Mouse (Mus musculus) myocyte (in vitro differentiated cells): ENCODE measurements around the gene Trim33. TPM values are rescaled to one million over a fixed set of nuclear protein-coding genes. Genes with fewer than 3 reads are reported as not detected.

Source experiments
- H3K27me3 ChIP-seq: one replicate; pipeline ENCODE4 v1.6.1; 2011; ENCODE audit not compliant: control insufficient read depth, insufficient read depth, insufficient read length
- H3K36me3 ChIP-seq: one replicate; pipeline ENCODE4 v1.6.1; 2011; ENCODE audit not compliant: control insufficient read depth, insufficient read depth
- H3K4me2 ChIP-seq: one replicate; pipeline ENCODE4 v1.6.1; 2011; ENCODE audit warnings: low read depth, control low read depth
- H3K4me3 ChIP-seq: one replicate; pipeline ENCODE4 v1.5.1; 2011; ENCODE audit warnings: mild to moderate bottlenecking, control low read depth, moderate library complexity
- H3K79me2 ChIP-seq: one replicate; pipeline ENCODE4 v1.6.1; 2011; ENCODE audit not compliant: control insufficient read depth, insufficient read depth
- H3ac ChIP-seq: one replicate; pipeline ENCODE4 v1.6.1; 2011; ENCODE audit not compliant: control insufficient read depth, insufficient read length
- CEBPB ChIP-seq: IDR thresholded peaks from 2 replicates; pipeline ENCODE4 v1.6.1; 2011; ENCODE audit warnings: mild to moderate bottlenecking, moderate library complexity; ENCODE audit not compliant: poor library complexity, insufficient read depth, severe bottlenecking
- E2F4 ChIP-seq: IDR thresholded peaks from one replicate; pipeline ENCODE4 v1.6.1; 2011; ENCODE audit warnings: mild to moderate bottlenecking, control low read depth, moderate library complexity; ENCODE audit not compliant: insufficient read depth
- MAX ChIP-seq: IDR thresholded peaks from one replicate; pipeline ENCODE4 v1.6.1; 2011; ENCODE audit warnings: low read depth, mild to moderate bottlenecking, control low read depth
- MYOD1 ChIP-seq, 3 experiments: IDR thresholded peaks; one replicate each; pipeline ENCODE4 v1.6.1; 2011; ENCODE audit warnings: control low read depth in 2 of 3, low read depth in 2 of 3, mild to moderate bottlenecking in 2 of 3, moderate library complexity in 1 of 3; ENCODE audit not compliant: insufficient read length in 2 of 3, control insufficient read depth in 1 of 3
- MYOG ChIP-seq, 3 experiments: IDR thresholded peaks; one replicate each; pipeline ENCODE4 v1.6.1; 2011; ENCODE audit warnings: control low read depth in 2 of 3, low read depth in 2 of 3, mild to moderate bottlenecking in 2 of 3; ENCODE audit not compliant: insufficient read length in 2 of 3, control insufficient read depth in 1 of 3, insufficient read depth in 1 of 3
- POLR2A ChIP-seq: IDR thresholded peaks from one replicate; pipeline ENCODE4 v1.6.1; 2011; ENCODE audit warnings: low read depth, mild to moderate bottlenecking, control low read depth, moderate library complexity; ENCODE audit not compliant: insufficient read length
- POLR2AphosphoS2 ChIP-seq: IDR thresholded peaks from one replicate; pipeline ENCODE4 v1.6.1; 2011; ENCODE audit warnings: low read depth, control low read depth; ENCODE audit not compliant: insufficient read length
- REST ChIP-seq: IDR thresholded peaks from one replicate; pipeline ENCODE4 v1.6.1; 2011; ENCODE audit warnings: mild to moderate bottlenecking, control low read depth, moderate library complexity; ENCODE audit not compliant: insufficient read depth, insufficient read length
- SRF ChIP-seq: IDR thresholded peaks from one replicate; pipeline ENCODE4 v1.6.1; 2011; ENCODE audit warnings: low read depth; ENCODE audit not compliant: control insufficient read depth, insufficient read length
- TCF12 ChIP-seq: IDR thresholded peaks from one replicate; pipeline ENCODE4 v1.6.1; 2011; ENCODE audit warnings: mild to moderate bottlenecking, control low read depth; ENCODE audit not compliant: poor library complexity, insufficient read depth, severe bottlenecking
- TCF3 ChIP-seq: IDR thresholded peaks from one replicate; pipeline ENCODE4 v1.6.1; 2011; ENCODE audit warnings: low read depth, control low read depth; ENCODE audit not compliant: insufficient read length
- USF1 ChIP-seq: IDR thresholded peaks from one replicate; pipeline ENCODE4 v1.6.1; 2011; ENCODE audit warnings: low read depth, mild to moderate bottlenecking, control low read depth, moderate library complexity
- polyA plus RNA-seq: library from polyadenylated mRNA; unstranded; fragments of >200 nt; fragmentation: generic; extraction: Trizol; gene quantifications from one replicate; pipeline ENCODE4 v1.2.1, GENCODE M21; 2012; ENCODE audit warnings: missing spikeins

The Trim33 gene
- polyA plus RNA-seq, 1 experiment: 5.6 TPM

- no peak overlapping the region for H3K4me3 ChIP-seq
- H3K27me3 ChIP-seq: no peaks in the 10 kb centered on the region
- H3K4me2 ChIP-seq: no peak overlapping the region
- TF ChIP-seq MYOG (IDR thresholded peaks at IDR 0.05; ENCODE audit: control insufficient read depth in 1 of 3, insufficient read depth in 1 of 3, insufficient read length in 2 of 3, low read depth in 2 of 3) (peak in 2 of 3 experiments; percentile 10 to 14), REST (no peak), MYOD1 (IDR thresholded peaks at IDR 0.05; ENCODE audit: control insufficient read depth in 1 of 3, insufficient read length in 2 of 3, low read depth in 2 of 3) (peak in 2 of 3 experiments; percentile 46 to 51), POLR2A (no peak)
- H3K36me3 ChIP-seq: peaks cover 6% of the 10 kb centered on the region
- no peak overlapping the region for H3ac ChIP-seq
- peaks cover 79% of the 10 kb centered on the region for H3K79me2 ChIP-seq
Measured at GRCm38 (mm10) chr3:103309252-103309651, 30.2 kb downstream of the Trim33 start.

- Histone ChIP-seq H3K79me2 (peaks cover 74% of the 10 kb centered on the region), H3ac (no peak overlapping the region), H3K27me3 (no peaks in the 10 kb centered on the region), H3K4me2 (no peak overlapping the region), H3K36me3 (peaks cover 6% of the 10 kb centered on the region), H3K4me3 (no peak overlapping the region)
- no peak for TF ChIP-seq MYOG (IDR thresholded peaks at IDR 0.05; ENCODE audit: control insufficient read depth in 1 of 3, insufficient read depth in 1 of 3, insufficient read length in 2 of 3, low read depth in 2 of 3)
- no peak for TF ChIP-seq TCF3
- TF ChIP-seq MYOD1 (IDR thresholded peaks at IDR 0.05; ENCODE audit: control insufficient read depth in 1 of 3, insufficient read length in 2 of 3, low read depth in 2 of 3): no peak
Measured at GRCm38 (mm10) chr3:103309750-103310149, 30.7 kb downstream of the Trim33 start.

- Histone ChIP-seq H3ac (no peak overlapping the region), H3K36me3 (peaks cover 11% of the 10 kb centered on the region), H3K4me3 (no peak overlapping the region), H3K27me3 (no peaks in the 10 kb centered on the region), H3K79me2 (peaks cover 28% of the 10 kb centered on the region), H3K4me2 (no peak overlapping the region)
- no peak for TF ChIP-seq POLR2AphosphoS2
- no peak for TF ChIP-seq TCF12
- TF ChIP-seq SRF: no peak
- no peak for TF ChIP-seq TCF3
- no peak for TF ChIP-seq MYOG (IDR thresholded peaks at IDR 0.05; ENCODE audit: control insufficient read depth in 1 of 3, insufficient read depth in 1 of 3, insufficient read length in 2 of 3, low read depth in 2 of 3)
- no peak for TF ChIP-seq E2F4
- TF ChIP-seq MYOD1 (IDR thresholded peaks at IDR 0.05; ENCODE audit: control insufficient read depth in 1 of 3, insufficient read length in 2 of 3, low read depth in 2 of 3): no peak
- TF ChIP-seq USF1: no peak
- no peak for TF ChIP-seq CEBPB
- TF ChIP-seq REST: no peak
- no peak for TF ChIP-seq POLR2A
- no peak for TF ChIP-seq MAX
Measured at GRCm38 (mm10) chr3:103314291-103314690, 35.2 kb downstream of the Trim33 start.

- H3K4me2 ChIP-seq: no peak overlapping the region
- no peak overlapping the region for H3K4me3 ChIP-seq
- no peaks in the 10 kb centered on the region for H3K27me3 ChIP-seq
- H3K36me3 ChIP-seq: peaks cover 51% of the 10 kb centered on the region
- H3ac ChIP-seq: no peak overlapping the region
- TF ChIP-seq USF1: no peak
- TF ChIP-seq REST: no peak
- TF ChIP-seq TCF12: no peak
- no peak for TF ChIP-seq CEBPB
- TF ChIP-seq SRF: no peak
- H3K79me2 ChIP-seq: no peaks in the 10 kb centered on the region
Measured at GRCm38 (mm10) chr3:103335371-103335770, 56.3 kb downstream of the Trim33 start.

- Histone ChIP-seq H3K4me3 (no peak overlapping the region), H3K27me3 (no peaks in the 10 kb centered on the region), H3K79me2 (no peaks in the 10 kb centered on the region), H3K36me3 (peaks cover 55% of the 10 kb centered on the region), H3K4me2 (no peak overlapping the region), H3ac (no peak overlapping the region)
- TF ChIP-seq USF1 (peak; percentile 32), REST (no peak)
Measured at GRCm38 (mm10) chr3:103346658-103347057, 67.6 kb downstream of the Trim33 start.

GRCm38 (mm10) chr3:103353518-103353917 is 74.4 kb downstream of the Trim33 start:
- Histone ChIP-seq H3K4me3 (no peak overlapping the region), H3ac (no peak overlapping the region), H3K4me2 (no peak overlapping the region), H3K79me2 (no peaks in the 10 kb centered on the region), H3K27me3 (no peaks in the 10 kb centered on the region), H3K36me3 (peaks cover 57% of the 10 kb centered on the region)
- TF ChIP-seq SRF: no peak
- no peak for TF ChIP-seq E2F4
- TF ChIP-seq MYOG (IDR thresholded peaks at IDR 0.05; ENCODE audit: control insufficient read depth in 1 of 3, insufficient read depth in 1 of 3, insufficient read length in 2 of 3, low read depth in 2 of 3): no peak
- no peak for TF ChIP-seq TCF3
- TF ChIP-seq TCF12: no peak
- TF ChIP-seq POLR2AphosphoS2: no peak
- TF ChIP-seq MAX: no peak
